Mouse (Mus musculus): Measurements from ENCODE around the gene Thbs3.

Gene Thbs3

GRCm38 (mm10) chr3:89244158-89244981 is 29.4 kb downstream of the Thbs3 start:
- in situ Hi-C loops (cut with MboI; ENCODE audit: low pct_unique_long_range_greater_than_20kb in 1 of 2, low sequenced_read_pairs in 2 of 2, unreplicated experiment in 1 of 2): no loop called here

GRCm38 (mm10) chr3:89244982-89245687 is 30.2 kb downstream of the Thbs3 start:
- in situ Hi-C loops (cut with MboI; ENCODE audit: low pct_unique_long_range_greater_than_20kb in 1 of 2, low sequenced_read_pairs in 2 of 2, unreplicated experiment in 1 of 2): loop anchor here in 1 of 2 experiments (5.0 kb wide), 1 partner anchor 37 kb away; the partner anchor contains the start of gene Efna1

- in situ Hi-C loops (cut with MboI; ENCODE audit: low pct_unique_long_range_greater_than_20kb in 1 of 2, low sequenced_read_pairs in 2 of 2, unreplicated experiment in 1 of 2): loop anchor here in 1 of 2 experiments (5.0 kb wide), 1 partner anchor 37 kb away; the partner anchor contains the start of gene Efna1
Observed at GRCm38 (mm10) chr3:89245688-89246171, 30.8 kb downstream of the Thbs3 start, which contains the start of gene Krtcap2. Gene Krtcap2, plus strand, starts transcription at chr3:89245966.

GRCm38 (mm10) chr3:89246261-89247100 is 31.5 kb downstream of the Thbs3 start, which contains the start of gene Trim46:
Gene Trim46, minus strand, starts transcription at chr3:89246309.
- in situ Hi-C loops (cut with MboI; ENCODE audit: low pct_unique_long_range_greater_than_20kb in 1 of 2, low sequenced_read_pairs in 2 of 2, unreplicated experiment in 1 of 2): loop anchor here in 1 of 2 experiments (5.0 kb wide), 1 partner anchor 36 kb away; the partner anchor contains the start of gene Efna1

GRCm38 (mm10) chr3:89247466-89247865 is 32.5 kb downstream of the Thbs3 start:
- in situ Hi-C loops (cut with MboI; ENCODE audit: low pct_unique_long_range_greater_than_20kb in 1 of 2, low sequenced_read_pairs in 2 of 2, unreplicated experiment in 1 of 2): loop anchor here in 1 of 2 experiments (5.0 kb wide), 1 partner anchor 35 kb away; the partner anchor contains the start of gene Efna1

GRCm38 (mm10) chr3:89250435-89251040 is 35.6 kb downstream of the Thbs3 start:
- in situ Hi-C loops (cut with MboI; ENCODE audit: low pct_unique_long_range_greater_than_20kb in 1 of 2, low sequenced_read_pairs in 2 of 2, unreplicated experiment in 1 of 2): no loop called here

- in situ Hi-C loops (cut with MboI; ENCODE audit: low pct_unique_long_range_greater_than_20kb in 1 of 2, low sequenced_read_pairs in 2 of 2, unreplicated experiment in 1 of 2): no loop called here
Observed at GRCm38 (mm10) chr3:89251365-89251895, 36.5 kb downstream of the Thbs3 start.

GRCm38 (mm10) chr3:89254994-89255393 is 40.0 kb downstream of the Thbs3 start:
- in situ Hi-C loops (cut with MboI; ENCODE audit: low pct_unique_long_range_greater_than_20kb in 1 of 2, low sequenced_read_pairs in 2 of 2, unreplicated experiment in 1 of 2): no loop called here

- in situ Hi-C loops (cut with MboI; ENCODE audit: low pct_unique_long_range_greater_than_20kb in 1 of 2, low sequenced_read_pairs in 2 of 2, unreplicated experiment in 1 of 2): no loop called here
Observed at GRCm38 (mm10) chr3:89256177-89256576, 41.2 kb downstream of the Thbs3 start.

GRCm38 (mm10) chr3:89259076-89259475 is 44.1 kb downstream of the Thbs3 start, which contains the start of gene Dpm3:
Gene Dpm3, plus strand, starts transcription at chr3:89259358.
- in situ Hi-C loops (cut with MboI; ENCODE audit: low pct_unique_long_range_greater_than_20kb in 1 of 2, low sequenced_read_pairs in 2 of 2, unreplicated experiment in 1 of 2): no loop called here

GRCm38 (mm10) chr3:89260211-89260610 is 45.2 kb downstream of the Thbs3 start:
- in situ Hi-C loops (cut with MboI; ENCODE audit: low pct_unique_long_range_greater_than_20kb in 1 of 2, low sequenced_read_pairs in 2 of 2, unreplicated experiment in 1 of 2): no loop called here

GRCm38 (mm10) chr3:89262417-89262816 is 47.4 kb downstream of the Thbs3 start:
- in situ Hi-C loops (cut with MboI; ENCODE audit: low pct_unique_long_range_greater_than_20kb in 1 of 2, low sequenced_read_pairs in 2 of 2, unreplicated experiment in 1 of 2): no loop called here

- in situ Hi-C loops (cut with MboI; ENCODE audit: low pct_unique_long_range_greater_than_20kb in 1 of 2, low sequenced_read_pairs in 2 of 2, unreplicated experiment in 1 of 2): no loop called here
Observed at GRCm38 (mm10) chr3:89266439-89266893, 51.5 kb downstream of the Thbs3 start.

GRCm38 (mm10) chr3:89268916-89269315 is 53.9 kb downstream of the Thbs3 start:
- in situ Hi-C loops (cut with MboI; ENCODE audit: low pct_unique_long_range_greater_than_20kb in 1 of 2, low sequenced_read_pairs in 2 of 2, unreplicated experiment in 1 of 2): no loop called here

- in situ Hi-C loops (cut with MboI; ENCODE audit: low pct_unique_long_range_greater_than_20kb in 1 of 2, low sequenced_read_pairs in 2 of 2, unreplicated experiment in 1 of 2): no loop called here
Observed at GRCm38 (mm10) chr3:89270051-89270755, 55.2 kb downstream of the Thbs3 start, which contains the start of gene Slc50a1. Gene Slc50a1, minus strand, starts transcription at chr3:89270570.

GRCm38 (mm10) chr3:89270891-89271290 is 55.9 kb downstream of the Thbs3 start:
- in situ Hi-C loops (cut with MboI; ENCODE audit: low pct_unique_long_range_greater_than_20kb in 1 of 2, low sequenced_read_pairs in 2 of 2, unreplicated experiment in 1 of 2): no loop called here

GRCm38 (mm10) chr3:89271760-89272159 is 56.8 kb downstream of the Thbs3 start:
- in situ Hi-C loops (cut with MboI; ENCODE audit: low pct_unique_long_range_greater_than_20kb in 1 of 2, low sequenced_read_pairs in 2 of 2, unreplicated experiment in 1 of 2): no loop called here

Measured in mouse embryonic stem cell (cell line).